Mouse (Mus musculus) myocyte (in vitro differentiated cells): ENCODE measurements at regions not wholly inside any gene's neighbourhood (a gene's known extent, or its start where the extent isn't known, plus 50 kb on each side); places are given as distances from the start of the nearest gene placed in this dataset.

Experiments used
- CEBPB ChIP-seq: IDR thresholded peaks from 2 replicates; pipeline ENCODE4 v1.6.1; 2011; ENCODE audit warnings: mild to moderate bottlenecking, moderate library complexity; ENCODE audit not compliant: poor library complexity, insufficient read depth, severe bottlenecking
- E2F4 ChIP-seq: IDR thresholded peaks from one replicate; pipeline ENCODE4 v1.6.1; 2011; ENCODE audit warnings: mild to moderate bottlenecking, control low read depth, moderate library complexity; ENCODE audit not compliant: insufficient read depth
- MAX ChIP-seq: IDR thresholded peaks from one replicate; pipeline ENCODE4 v1.6.1; 2011; ENCODE audit warnings: low read depth, mild to moderate bottlenecking, control low read depth
- MYOD1 ChIP-seq, 3 experiments: IDR thresholded peaks; one replicate each; pipeline ENCODE4 v1.6.1; 2011; ENCODE audit warnings: control low read depth in 2 of 3, low read depth in 2 of 3, mild to moderate bottlenecking in 2 of 3, moderate library complexity in 1 of 3; ENCODE audit not compliant: insufficient read length in 2 of 3, control insufficient read depth in 1 of 3
- MYOG ChIP-seq, 3 experiments: IDR thresholded peaks; one replicate each; pipeline ENCODE4 v1.6.1; 2011; ENCODE audit warnings: control low read depth in 2 of 3, low read depth in 2 of 3, mild to moderate bottlenecking in 2 of 3; ENCODE audit not compliant: insufficient read length in 2 of 3, control insufficient read depth in 1 of 3, insufficient read depth in 1 of 3
- POLR2A ChIP-seq: IDR thresholded peaks from one replicate; pipeline ENCODE4 v1.6.1; 2011; ENCODE audit warnings: low read depth, mild to moderate bottlenecking, control low read depth, moderate library complexity; ENCODE audit not compliant: insufficient read length
- POLR2AphosphoS2 ChIP-seq: IDR thresholded peaks from one replicate; pipeline ENCODE4 v1.6.1; 2011; ENCODE audit warnings: low read depth, control low read depth; ENCODE audit not compliant: insufficient read length
- REST ChIP-seq: IDR thresholded peaks from one replicate; pipeline ENCODE4 v1.6.1; 2011; ENCODE audit warnings: mild to moderate bottlenecking, control low read depth, moderate library complexity; ENCODE audit not compliant: insufficient read depth, insufficient read length
- SRF ChIP-seq: IDR thresholded peaks from one replicate; pipeline ENCODE4 v1.6.1; 2011; ENCODE audit warnings: low read depth; ENCODE audit not compliant: control insufficient read depth, insufficient read length
- TCF12 ChIP-seq: IDR thresholded peaks from one replicate; pipeline ENCODE4 v1.6.1; 2011; ENCODE audit warnings: mild to moderate bottlenecking, control low read depth; ENCODE audit not compliant: poor library complexity, insufficient read depth, severe bottlenecking
- TCF3 ChIP-seq: IDR thresholded peaks from one replicate; pipeline ENCODE4 v1.6.1; 2011; ENCODE audit warnings: low read depth, control low read depth; ENCODE audit not compliant: insufficient read length
- USF1 ChIP-seq: IDR thresholded peaks from one replicate; pipeline ENCODE4 v1.6.1; 2011; ENCODE audit warnings: low read depth, mild to moderate bottlenecking, control low read depth, moderate library complexity

GRCm38 (mm10) chr14:105718676-105719441 lies 177.8 kb downstream of the Spry2 start:
- TF ChIP-seq POLR2A = no peak
- no peak for TF ChIP-seq MAX
- TF ChIP-seq TCF3 = no peak
- no peak for TF ChIP-seq MYOD1 (IDR thresholded peaks at IDR 0.05; ENCODE audit: control insufficient read depth in 1 of 3, insufficient read length in 2 of 3, low read depth in 2 of 3)
- no peak for TF ChIP-seq SRF
- TF ChIP-seq CEBPB = no peak
- TF ChIP-seq MYOG (IDR thresholded peaks at IDR 0.05; ENCODE audit: control insufficient read depth in 1 of 3, insufficient read depth in 1 of 3, insufficient read length in 2 of 3, low read depth in 2 of 3) = no peak
- TF ChIP-seq TCF12 = no peak
- TF ChIP-seq E2F4 = no peak
- TF ChIP-seq POLR2AphosphoS2 = no peak
- no peak for TF ChIP-seq USF1
- TF ChIP-seq REST = no peak
